Mouse (Mus musculus) kidney, adult 9 months (tissue): Measurements from ENCODE around the gene Ttn.

Experiments
- DNase-seq: peaks from one replicate; pipeline ENCODE4 v3.0.0; 2022

Gene Ttn

GRCm38 (mm10) chr2:76695290-76695689, 287.1 kb downstream of the Ttn start:
- DNase-seq: peak; percentile 49

- no peak for DNase-seq
Observed at GRCm38 (mm10) chr2:76693765-76694164, 288.6 kb downstream of the Ttn start.

DNA sequence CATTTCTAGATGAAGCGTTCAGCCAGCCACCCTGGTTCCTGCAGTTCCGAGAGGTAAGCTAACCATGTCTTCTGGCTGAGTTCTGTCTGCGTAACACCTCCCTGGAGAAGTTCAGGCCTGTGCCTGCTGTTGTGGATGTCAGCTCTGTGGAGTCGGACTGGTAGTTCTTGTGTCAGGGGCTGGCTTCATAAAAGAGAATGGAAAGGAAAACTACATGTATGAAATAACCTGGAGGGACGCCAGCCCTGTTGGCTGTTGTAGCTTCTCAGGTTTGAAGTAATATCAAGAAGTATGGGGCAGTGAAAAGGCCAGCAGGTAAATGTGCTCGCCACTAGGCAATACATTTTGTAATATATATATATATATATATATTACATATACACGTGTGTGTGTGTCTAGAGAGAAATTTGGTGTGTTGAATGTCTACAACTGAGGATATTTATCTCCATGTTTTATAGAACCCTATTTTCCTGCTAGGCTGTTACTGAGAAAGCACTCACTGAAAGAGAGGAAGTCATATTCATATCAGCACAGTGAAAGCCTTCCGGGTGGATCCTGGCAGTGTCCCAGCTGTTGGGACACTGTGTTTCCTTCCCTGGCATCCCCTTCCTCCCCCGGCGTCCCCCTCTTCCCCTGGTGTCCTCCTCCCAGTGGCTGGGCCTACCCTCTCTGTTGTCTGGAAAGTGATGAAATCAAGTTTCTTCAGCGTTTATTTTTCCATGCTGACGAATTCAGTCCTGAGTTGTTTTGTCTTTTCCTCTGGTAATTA, 291.7 kb downstream of the Ttn start:
- peak; percentile 70 for DNase-seq

- DNase-seq: no peak
Observed at GRCm38 (mm10) chr2:76688162-76688561, 294.2 kb downstream of the Ttn start.

DNA sequence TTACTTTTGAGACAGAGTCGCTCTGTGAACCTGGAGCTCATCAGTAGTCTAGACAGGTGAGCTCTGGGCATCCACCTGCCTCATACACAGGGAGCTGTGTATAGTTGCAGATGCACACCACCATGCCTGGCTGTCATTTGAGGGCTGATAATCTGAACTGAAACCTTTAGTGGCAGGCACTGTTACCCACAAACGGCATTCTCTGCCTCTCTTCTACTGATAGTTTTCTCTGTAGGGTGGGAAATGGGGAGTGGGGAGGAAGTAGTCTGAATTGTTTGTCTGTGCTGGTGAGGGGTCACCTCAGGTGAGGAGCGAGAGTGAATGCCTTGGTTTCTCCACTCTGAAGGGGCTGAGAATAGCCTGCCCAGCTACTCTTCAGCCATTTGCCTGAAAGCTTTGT, 294.7 kb downstream of the Ttn start:
- no peak for DNase-seq

DNA sequence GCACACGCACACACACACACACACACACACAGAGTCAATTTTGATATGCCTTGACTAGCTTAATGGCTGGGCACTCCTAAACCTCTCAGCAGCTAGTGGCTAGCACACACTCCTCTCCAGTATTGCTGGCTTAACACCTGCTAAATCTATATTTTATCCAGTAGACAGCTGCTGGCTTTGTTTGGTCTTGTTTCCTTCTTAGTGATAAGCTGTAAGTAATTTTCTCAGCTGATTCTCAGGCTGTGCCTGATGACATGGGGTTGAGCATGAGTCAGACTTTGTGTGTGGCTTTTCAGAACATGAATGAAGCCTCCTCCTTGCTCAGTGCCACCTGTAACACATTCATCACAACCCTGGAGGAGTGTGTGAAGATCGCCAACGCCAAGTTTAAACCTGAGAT, 295.4 kb downstream of the Ttn start:
- no peak for DNase-seq

- no peak for DNase-seq
Observed at GRCm38 (mm10) chr2:76682301-76682700, 300.0 kb downstream of the Ttn start.

GRCm38 (mm10) chr2:76676401-76677226, 305.7 kb downstream of the Ttn start:
- DNase-seq: no peak

DNA sequence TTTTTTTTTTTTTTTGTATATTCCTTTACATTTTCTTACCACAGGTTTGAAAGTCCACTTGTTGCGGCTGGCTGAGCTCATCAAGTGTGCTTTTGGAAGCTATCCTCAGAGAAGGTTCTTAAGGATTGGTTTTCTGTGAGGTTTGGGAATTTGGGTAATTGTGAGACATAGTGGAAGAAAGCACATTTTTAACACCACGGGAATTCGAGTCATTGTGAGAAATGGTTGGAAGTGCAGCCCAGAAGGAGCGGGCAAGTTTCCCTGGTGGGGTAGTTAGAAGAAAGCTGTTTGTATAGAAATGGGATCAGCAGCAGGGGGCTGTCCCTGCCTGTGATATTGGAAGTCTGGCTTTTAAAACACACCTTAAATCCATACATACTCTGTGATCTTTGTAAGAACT, 306.4 kb downstream of the Ttn start:
- no peak for DNase-seq

GRCm38 (mm10) chr2:76675451-76675850, 306.9 kb downstream of the Ttn start:
- DNase-seq: no peak

DNA sequence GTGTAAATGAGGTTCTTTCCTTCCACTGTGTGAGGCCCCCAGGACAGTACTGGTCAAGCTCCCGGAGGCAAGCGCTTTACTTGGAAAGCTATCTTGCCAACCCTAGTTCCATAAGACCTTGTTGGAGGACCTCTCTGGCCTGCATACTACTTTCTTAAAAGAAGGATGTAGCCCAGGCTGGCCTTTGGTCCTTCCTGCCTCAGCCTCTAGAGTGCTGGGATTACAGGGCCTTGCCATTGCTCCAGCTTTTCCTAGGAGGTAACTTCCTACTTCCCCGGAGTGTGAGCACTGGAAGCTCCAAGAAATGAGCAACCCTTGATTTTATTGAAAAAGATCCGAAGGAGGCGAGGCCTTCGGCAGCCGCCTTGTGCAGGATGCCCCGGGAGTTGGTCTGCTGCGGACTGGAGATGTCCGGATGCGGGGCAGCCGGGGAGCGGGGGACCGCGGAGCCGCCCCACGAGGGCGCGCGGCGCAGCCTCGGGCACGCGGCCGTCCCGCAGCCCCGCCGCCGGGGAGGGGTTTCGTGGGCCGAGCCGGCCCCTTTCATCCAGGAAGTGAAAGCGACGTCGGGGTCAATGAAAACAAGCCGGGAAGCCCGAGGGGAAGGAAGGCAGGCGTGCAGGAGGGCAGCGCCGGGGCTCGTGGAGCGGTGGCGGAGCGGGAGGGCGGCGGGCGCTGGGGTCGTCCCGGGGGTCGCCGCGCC, 307.5 kb downstream of the Ttn start, which contains the start of gene Plekha3:
Gene Plekha3 (plus strand): TSS at position 557 of the 703 bp plus-strand sequence.
- peak; percentile 85 for DNase-seq

GRCm38 (mm10) chr2:76673472-76674081, 308.8 kb downstream of the Ttn start:
- DNase-seq: peak; percentile 79

- DNase-seq: peak; percentile 94
Observed at GRCm38 (mm10) chr2:76672966-76673392, 309.4 kb downstream of the Ttn start, which contains the start of gene Fkbp7. Fkbp7 (minus strand) TSS chr2:76673116.

- no peak for DNase-seq
Observed at GRCm38 (mm10) chr2:76672134-76672745, 310.1 kb downstream of the Ttn start.

DNA sequence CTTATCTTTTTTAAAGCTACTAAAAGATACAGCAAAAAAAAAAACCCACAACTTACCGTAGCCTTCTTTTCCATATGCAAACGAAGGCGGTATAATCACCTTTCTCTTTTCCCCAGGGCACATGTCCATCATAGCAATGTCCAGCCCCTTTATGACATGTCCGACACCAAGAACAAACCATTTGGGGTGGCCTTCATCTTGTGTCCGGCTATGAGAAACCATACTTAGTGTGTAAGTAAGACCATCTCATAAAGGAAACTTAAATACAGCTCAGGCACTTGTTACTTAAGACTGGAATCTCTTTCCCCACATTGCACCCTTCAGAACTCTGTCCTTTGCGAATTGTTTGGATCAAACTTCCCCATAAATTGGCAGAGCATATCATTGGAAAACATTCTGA, 310.7 kb downstream of the Ttn start:
- DNase-seq: no peak

DNA sequence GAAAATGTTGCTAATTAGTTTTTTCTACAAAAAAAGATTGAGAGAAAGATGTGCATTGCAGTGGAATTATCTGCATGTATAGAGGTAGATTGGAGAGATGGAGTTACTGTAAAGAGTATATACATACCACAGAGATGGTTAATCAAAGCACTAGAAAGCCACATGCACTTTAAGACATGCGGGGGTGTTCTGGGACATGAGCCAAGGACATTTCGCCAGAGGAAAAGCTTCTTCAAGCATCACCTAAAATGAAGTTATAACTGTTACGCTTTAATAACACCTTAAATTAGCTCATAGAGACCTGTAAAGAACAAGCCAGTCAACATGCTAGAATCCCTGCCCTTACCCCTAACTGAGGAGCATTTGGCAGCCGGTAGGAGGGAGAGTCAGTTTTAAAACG, 315.1 kb downstream of the Ttn start:
- no peak for DNase-seq

GRCm38 (mm10) chr2:76665531-76665930, 316.8 kb downstream of the Ttn start:
- peak; percentile 71 for DNase-seq

- DNase-seq: no peak
Observed at GRCm38 (mm10) chr2:76659419-76659818, 322.9 kb downstream of the Ttn start.

DNA sequence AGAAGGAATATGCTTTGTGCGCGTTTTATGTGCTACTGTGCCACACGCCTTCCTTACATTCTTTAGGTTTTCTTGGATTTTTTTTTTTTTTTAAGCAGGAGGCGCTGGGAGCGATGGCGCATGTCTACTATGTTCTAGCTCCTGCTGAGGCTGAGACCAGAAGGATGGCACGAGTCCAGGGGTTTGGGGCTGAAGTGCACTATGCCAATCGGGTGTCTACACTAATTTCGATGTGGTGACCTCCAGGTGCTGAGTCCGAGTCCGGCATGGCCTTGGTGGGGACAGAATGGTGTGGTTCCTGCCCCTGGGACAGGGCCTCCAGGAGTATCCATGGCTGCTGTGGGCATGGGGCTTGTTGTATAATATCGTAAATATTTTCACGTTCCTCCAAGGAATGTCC, 323.8 kb downstream of the Ttn start:
- DNase-seq: no peak

- peak; percentile 33 for DNase-seq
Observed at GRCm38 (mm10) chr2:76655982-76656381, 326.4 kb downstream of the Ttn start.

GRCm38 (mm10) chr2:76655444-76655843, 326.9 kb downstream of the Ttn start:
- no peak for DNase-seq

GRCm38 (mm10) chr2:76654646-76655045, 327.7 kb downstream of the Ttn start:
- DNase-seq: no peak
